Mouse (Mus musculus) hindbrain, postnatal 0 days (tissue): ENCODE data around the gene Phb. TPM values are rescaled to one million over a fixed set of nuclear protein-coding genes. Genes with fewer than 3 reads are reported as not detected.

Experiments
- ATAC-seq: fragments of 200-750 bp; cut with Nextera tagmentation; 2 replicates; pipeline ENCODE4 v1.8.0; 2017; ENCODE audit warnings: mild to moderate bottlenecking, moderate TSS enrichment, moderate library complexity
- DNase-seq: peaks from one replicate; pipeline ENCODE4 v3.0.0-alpha.2; 2015; ENCODE audit warnings: low spot score
- H3K27ac ChIP-seq: fragments of 300-500 bp; sonication (generic); 2 replicates; pipeline ENCODE4 v1.5.1; 2014; ENCODE audit warnings: mild to moderate bottlenecking
- H3K27me3 ChIP-seq: fragments of 300-500 bp; sonication (generic); 2 replicates; pipeline ENCODE4 v1.6.1; 2014; ENCODE audit warnings: low read length, mixed read lengths; ENCODE audit not compliant: insufficient read depth
- H3K36me3 ChIP-seq: fragments of 300-500 bp; sonication (generic); 2 replicates; pipeline ENCODE4 v1.6.1; 2014; ENCODE audit warnings: low read length, mixed read lengths; ENCODE audit not compliant: insufficient read depth
- H3K4me1 ChIP-seq: fragments of 300-500 bp; sonication (generic); 2 replicates; pipeline ENCODE4 v1.6.1; 2014; ENCODE audit warnings: antibody characterized with exemption, low read length, mixed read lengths; ENCODE audit not compliant: insufficient read depth
- H3K4me2 ChIP-seq: fragments of 300-500 bp; sonication (generic); 2 replicates; pipeline ENCODE4 v1.6.1; 2014; ENCODE audit warnings: low read depth, mild to moderate bottlenecking, low read length, moderate library complexity, mixed read lengths
- H3K4me3 ChIP-seq: fragments of 300-500 bp; sonication (generic); 2 replicates; pipeline ENCODE4 v1.5.1; 2014; ENCODE audit warnings: low read length
- H3K9ac ChIP-seq: fragments of 300-500 bp; sonication (generic); replicated peaks from 2 replicates; pipeline ENCODE4 v1.6.1; 2014; ENCODE audit warnings: mild to moderate bottlenecking, low read length, moderate library complexity, mixed read lengths
- H3K9me3 ChIP-seq: fragments of 300-500 bp; sonication (generic); 2 replicates; pipeline ENCODE4 v1.6.1; 2016; ENCODE audit warnings: low read length, mixed read lengths
- CTCF ChIP-seq: IDR thresholded peaks from 2 replicates; pipeline ENCODE4 v1.5.1; 2016; ENCODE audit warnings: antibody characterized with exemption, control low read depth, low read depth
- WGBS: fragments of 180-500 bp; shearing (Covaris S2); extraction: QIAGEN DNeasy Blood & Tissue Kit; methylation state at CpG from one replicate; pipeline ENCODE4 v1.1.7; 2014; 5-methylcytosine and 5-hydroxymethylcytosine counted together
- polyA plus RNA-seq: library from polyadenylated mRNA; unstranded; fragments of >200 nt; fragmentation: Nextera tagmentation; extraction: Ambion mirVana; gene quantifications from 2 replicates; pipeline ENCODE4 v1.2.1, GENCODE M21; 2015
- total RNA-seq: library from RNA; depleted of rRNA; stranded (reverse); fragments of >200 nt; gene quantifications from 2 replicates; pipeline ENCODE4 v1.2.3, GENCODE M21; 2014; rRNA removed

The Phb gene
- 143 and 156 TPM in 2 replicates for total RNA-seq
- polyA plus RNA-seq, result 197 and 214 TPM in 2 replicates

DNA sequence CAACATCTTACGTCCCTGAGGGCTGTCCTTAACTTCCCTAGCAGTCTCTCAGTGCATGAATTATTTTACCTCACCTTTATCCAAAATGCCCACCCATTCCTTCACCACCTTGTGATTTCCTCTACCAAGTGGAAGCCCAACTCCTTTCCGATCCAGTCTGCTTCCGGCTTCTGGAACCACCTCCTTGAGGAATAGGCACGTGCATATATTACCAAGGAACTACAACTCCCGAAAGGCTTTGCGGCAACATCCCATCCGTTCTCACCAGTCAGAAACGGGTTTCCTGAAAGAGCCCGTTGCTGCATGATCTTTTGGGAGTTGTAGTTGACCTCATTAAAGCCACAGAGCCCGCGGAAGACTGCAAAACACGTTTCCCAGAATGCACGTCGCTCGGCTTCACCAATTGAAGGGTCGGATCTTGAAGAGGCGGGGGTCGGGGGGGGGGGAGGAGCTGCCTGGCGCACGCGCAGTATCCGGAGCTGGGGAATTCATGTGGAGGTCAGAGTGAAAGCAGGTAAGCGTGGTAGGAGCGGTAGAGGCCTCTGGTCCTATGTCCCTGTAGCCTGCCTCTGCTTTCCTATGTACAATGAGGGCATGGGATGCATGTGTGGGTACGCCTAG, at the start of gene Phb:
TSS of gene Phb (plus strand) at position 429 of the 621 bp plus-strand sequence.
- DNase-seq (peak; percentile 99), ATAC-seq (peak; percentile 99)
- Histone ChIP-seq H3K9ac (peak within 1 kb of the TSS; percentile 62), H3K27ac (peak within 1 kb of the TSS; percentile 45; the same call in 1 of the 2 replicates), H3K4me2 (peak within 1 kb of the TSS; percentile 94), H3K4me3 (peak within 1 kb of the TSS; percentile 79), H3K9me3 (no peaks in the 10 kb centered on the region), H3K27me3 (no peaks in the 10 kb centered on the region), H3K36me3 (peaks cover 20% of the 10 kb centered on the region), H3K4me1 (peaks cover 6% of the 10 kb centered on the region; the same call in 1 of the 2 replicates)
- WGBS, result 2% methylated on average over 25 of the region's 25 CpGs
- TF ChIP-seq CTCF, result no peak; the same call in 1 of the 2 replicates

GRCm38 (mm10) chr11:95617785-95618465, 48.8 kb upstream of the Phb start:
- Histone ChIP-seq H3K9ac (no peak overlapping the region), H3K4me2 (peak overlapping the region; percentile 28), H3K27ac (peak overlapping the region; percentile 51; the same call in 1 of the 2 replicates), H3K9me3 (no peaks in the 10 kb centered on the region), H3K36me3 (no peaks in the 10 kb centered on the region), H3K4me1 (peaks cover 5% of the 10 kb centered on the region; the same call in 1 of the 2 replicates), H3K4me3 (no peak overlapping the region), H3K27me3 (no peaks in the 10 kb centered on the region)
- WGBS, result 37% methylated on average over 19 of the region's 19 CpGs
- no peak for TF ChIP-seq CTCF
- peak; percentile 79 for DNase-seq
- peak; percentile 68 for ATAC-seq

DNA sequence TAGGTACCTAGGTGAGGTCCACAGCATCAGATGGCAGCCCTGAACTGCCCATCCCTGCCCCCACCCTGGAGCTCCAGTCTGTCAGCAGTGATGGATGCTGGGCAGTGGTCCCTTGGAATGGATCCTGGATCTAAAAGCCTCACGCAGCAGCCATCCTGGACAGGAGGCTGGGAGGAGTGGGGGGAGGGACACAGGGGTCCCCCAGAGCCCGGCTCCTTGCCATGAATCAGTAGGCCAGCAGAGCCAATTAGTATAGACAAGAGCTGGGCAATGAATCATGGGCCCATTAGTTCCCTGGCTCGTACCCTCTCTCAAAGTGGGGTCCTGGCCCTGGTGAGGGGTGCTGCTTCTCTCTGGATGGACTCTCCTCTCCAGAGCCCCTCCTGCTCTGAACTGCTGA, 47.7 kb upstream of the Phb start:
- no peak for TF ChIP-seq CTCF
- Histone ChIP-seq H3K9ac (no peak overlapping the region), H3K36me3 (no peaks in the 10 kb centered on the region), H3K9me3 (no peaks in the 10 kb centered on the region), H3K4me2 (no peak overlapping the region), H3K4me3 (no peak overlapping the region), H3K27me3 (no peaks in the 10 kb centered on the region), H3K27ac (no peak overlapping the region), H3K4me1 (peaks cover 5% of the 10 kb centered on the region; the same call in 1 of the 2 replicates)
- DNase-seq (peak; percentile 55), ATAC-seq (0 out of 2 replicates have a peak, but pooled peaks have one; percentile 28)
- WGBS, result 42% methylated on average over 3 of the region's 3 CpGs

DNA sequence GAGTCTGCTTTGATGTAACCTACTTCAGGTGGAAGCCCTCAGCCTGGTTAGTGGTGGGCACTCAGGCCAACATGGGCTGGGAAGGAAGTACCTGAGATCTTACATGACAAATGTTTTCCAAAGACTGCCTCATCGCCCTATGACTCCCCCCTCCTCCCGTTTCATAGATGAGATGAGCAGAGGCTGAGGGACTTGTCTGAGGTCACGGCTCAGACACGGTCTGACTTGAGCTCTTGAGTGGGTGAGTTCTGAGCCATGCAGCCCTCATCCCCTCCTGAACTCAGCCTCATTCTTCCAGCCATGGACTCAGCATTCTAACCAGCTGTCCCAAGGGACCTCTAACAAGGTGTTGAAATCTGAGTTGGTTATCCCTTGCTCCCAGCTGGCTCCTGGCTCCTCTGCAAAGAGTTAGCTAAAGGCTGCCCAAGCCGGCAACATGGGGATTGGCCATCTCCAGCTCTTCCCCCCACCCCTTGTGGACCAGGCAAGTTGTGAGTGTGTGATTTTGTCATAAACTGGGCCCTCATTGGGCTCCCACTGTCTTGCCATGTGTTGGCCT, 46.8 kb upstream of the Phb start:
- Histone ChIP-seq H3K4me3 (no peak overlapping the region), H3K4me1 (peaks cover 5% of the 10 kb centered on the region; the same call in 1 of the 2 replicates), H3K9ac (no peak overlapping the region), H3K4me2 (no peak overlapping the region), H3K27ac (no peak overlapping the region), H3K9me3 (no peaks in the 10 kb centered on the region), H3K27me3 (no peaks in the 10 kb centered on the region), H3K36me3 (no peaks in the 10 kb centered on the region)
- no peak for TF ChIP-seq CTCF
- ATAC-seq (no peak), DNase-seq (no peak)
- WGBS, result 86% methylated on average over 5 of the region's 5 CpGs

GRCm38 (mm10) chr11:95621010-95621409, 45.7 kb upstream of the Phb start:
- ATAC-seq, result no peak
- Histone ChIP-seq H3K27me3 (no peaks in the 10 kb centered on the region), H3K4me2 (no peak overlapping the region), H3K36me3 (no peaks in the 10 kb centered on the region), H3K27ac (no peak overlapping the region), H3K9ac (no peak overlapping the region), H3K9me3 (no peaks in the 10 kb centered on the region), H3K4me1 (peaks cover 5% of the 10 kb centered on the region; the same call in 1 of the 2 replicates), H3K4me3 (no peak overlapping the region)
- DNase-seq, result no peak
- 50% methylated on average over 4 of the region's 4 CpGs for WGBS
- TF ChIP-seq CTCF, result no peak

GRCm38 (mm10) chr11:95621541-95622130, 45.1 kb upstream of the Phb start:
- H3K4me1 ChIP-seq, result peaks cover 5% of the 10 kb centered on the region; the same call in 1 of the 2 replicates
- H3K27me3 ChIP-seq, result no peaks in the 10 kb centered on the region
- H3K27ac ChIP-seq, result no peak overlapping the region
- ATAC-seq (no peak), DNase-seq (no peak)
- 46% methylated on average over 9 of the region's 9 CpGs for WGBS
- no peak overlapping the region for H3K4me3 ChIP-seq
- no peaks in the 10 kb centered on the region for H3K9me3 ChIP-seq
- H3K9ac ChIP-seq, result no peak overlapping the region
- TF ChIP-seq CTCF, result no peak
- no peak overlapping the region for H3K4me2 ChIP-seq
- H3K36me3 ChIP-seq, result no peaks in the 10 kb centered on the region
